ENCODE assay signal across 7 mouse cellular contexts in the genomic region with DNA sequence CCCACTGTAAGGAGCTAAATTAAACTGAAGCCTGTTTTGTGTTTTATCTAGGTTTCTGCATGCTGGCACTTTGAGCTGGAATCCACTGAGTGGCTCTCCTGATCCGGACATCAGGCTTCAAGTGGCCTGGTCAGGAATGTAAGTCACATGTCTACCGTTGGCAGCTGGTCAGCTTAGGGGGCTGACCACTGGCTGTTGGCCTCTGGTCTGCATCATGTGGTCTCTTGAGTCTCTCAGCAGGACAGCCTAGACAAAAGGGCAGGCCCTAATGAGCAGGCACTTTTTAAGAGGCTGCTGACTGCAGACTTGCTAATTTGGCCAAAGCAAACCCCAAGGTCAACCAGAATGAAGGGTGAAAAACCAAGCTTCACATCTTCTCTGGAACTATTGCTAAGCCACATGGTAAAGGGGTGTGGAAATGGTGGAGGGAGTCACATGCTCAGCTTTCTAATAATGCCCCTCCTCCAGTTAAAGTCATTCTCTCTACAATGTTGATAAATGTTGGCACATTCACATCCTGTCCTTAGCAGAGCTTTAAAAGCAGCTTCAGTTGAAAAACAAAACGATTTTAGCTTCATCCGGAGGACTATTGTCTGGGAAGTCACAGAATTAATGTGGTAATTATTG.
A peak's percentile ranks its signal among the peaks of the same experiment; 100 is the strongest.
DNase-seq lines count a peak whose midpoint lies in the region; ATAC-seq and TF ChIP-seq lines count a peak whose summit lies in the region.

No protein-coding gene starts in this region.

- H3K4me2 ChIP-seq in kidney, postnatal 0 days (ENCODE audit: low read length): no peak overlapping the region
- H3K4me2 ChIP-seq in limb, embryonic 11.5 days (ENCODE audit: low read depth, severe bottlenecking): no peak overlapping the region
- H3K4me2 ChIP-seq in stomach, postnatal 0 days (replicated peaks; ENCODE audit: low read depth): no peak overlapping the region

- WGBS in kidney, postnatal 0 days: 56% methylated on average over 4 of the region's 4 CpGs
- 52% methylated on average over 4 of the region's 4 CpGs for WGBS in limb, embryonic 11.5 days
- WGBS in stomach, postnatal 0 days: 53% methylated on average over 4 of the region's 4 CpGs

- no peaks in the 10 kb centered on the region for H3K27me3 ChIP-seq in kidney, postnatal 0 days (ENCODE audit: insufficient read depth, low read length)
- H3K27me3 ChIP-seq in limb, embryonic 11.5 days (ENCODE audit: control insufficient read depth, insufficient read depth, low read length): no peaks in the 10 kb centered on the region
- no peaks in the 10 kb centered on the region for H3K27me3 ChIP-seq in stomach, postnatal 0 days (ENCODE audit: control insufficient read depth, insufficient read depth, low read length)

- TF ChIP-seq EP300 in stomach, postnatal 0 days (optimal IDR thresholded peaks at IDR 0.05): no peak

- peak; percentile 80 for ATAC-seq in kidney, postnatal 0 days (replicated peaks; ENCODE audit: low FRiP score, low read depth)
- ATAC-seq in limb, embryonic 11.5 days (ENCODE audit: insufficient number of reproducible peaks, low FRiP score, low TSS enrichment, low read depth): no peak
- no peak for ATAC-seq in stomach, postnatal 0 days (ENCODE audit: low FRiP score, low TSS enrichment)

- H3K9ac ChIP-seq in kidney, postnatal 0 days (ENCODE audit: low read depth, low read length): no peak overlapping the region
- H3K9ac ChIP-seq in limb, embryonic 11.5 days (ENCODE audit: low read length): no peak overlapping the region
- no peak overlapping the region for H3K9ac ChIP-seq in stomach, postnatal 0 days (ENCODE audit: low read length)

- 0 out of 2 replicates have a peak, but pooled peaks have one; percentile 2 for TF ChIP-seq CTCF in gastrocnemius, adult 2 months (IDR thresholded peaks at IDR 0.05)
- TF ChIP-seq CTCF in kidney, postnatal 0 days (IDR thresholded peaks at IDR 0.05; ENCODE audit: low read depth): peak; percentile 41; the same call in 1 of the 2 replicates
- TF ChIP-seq CTCF in stomach, postnatal 0 days (IDR thresholded peaks at IDR 0.05; ENCODE audit: low read depth): peak; percentile 47

- H3K4me3 ChIP-seq in gastrocnemius, adult 2 months: no peak overlapping the region
- no peak overlapping the region for H3K4me3 ChIP-seq in kidney, postnatal 0 days (replicated peaks; ENCODE audit: low read depth, low read length)
- H3K4me3 ChIP-seq in limb, embryonic 11.5 days (ENCODE audit: low read depth, low read length): no peak overlapping the region
- H3K4me3 ChIP-seq in stomach, postnatal 0 days (ENCODE audit: low read depth, low read length): no peak overlapping the region

- H3K9me3 ChIP-seq in kidney, postnatal 0 days (replicated peaks; ENCODE audit: low read length): no peaks in the 10 kb centered on the region
- no peaks in the 10 kb centered on the region for H3K9me3 ChIP-seq in limb, embryonic 11.5 days (ENCODE audit: control insufficient read depth, low read length)
- no peaks in the 10 kb centered on the region for H3K9me3 ChIP-seq in stomach, postnatal 0 days (ENCODE audit: control insufficient read depth, low read length)

- intact Hi-C loops in gastrocnemius, adult 2 months (cut with DNase I): no loop called here

- DNase-seq in ES-CJ7 (ENCODE audit: low read depth, low spot score): peak; percentile 19
- DNase-seq in adrenal gland, postnatal 36 days: peak; percentile 16 to 24
- DNase-seq in gastrocnemius, adult 2 months: peak; percentile 61
- DNase-seq in kidney, postnatal 0 days (ENCODE audit: low spot score): peak; percentile 60
- peak; percentile 31 for DNase-seq in limb, embryonic 11.5 days (ENCODE audit: low spot score)
- DNase-seq in stomach, postnatal 0 days (ENCODE audit: low spot score): peak; percentile 16
- no peak for DNase-seq in urinary bladder, postnatal 10 days (ENCODE audit: low spot score)

- no peak overlapping the region for H3K27ac ChIP-seq in gastrocnemius, adult 2 months
- H3K27ac ChIP-seq in kidney, postnatal 0 days: no peak overlapping the region
- no peak overlapping the region for H3K27ac ChIP-seq in limb, embryonic 11.5 days (replicated peaks; ENCODE audit: low read depth, low read length)
- H3K27ac ChIP-seq in stomach, postnatal 0 days (replicated peaks): no peak overlapping the region

- no peaks in the 10 kb centered on the region for H3K36me3 ChIP-seq in kidney, postnatal 0 days (ENCODE audit: insufficient read depth, low read length)
- H3K36me3 ChIP-seq in limb, embryonic 11.5 days (ENCODE audit: control insufficient read depth, insufficient read depth, low read length): no peaks in the 10 kb centered on the region
- no peaks in the 10 kb centered on the region for H3K36me3 ChIP-seq in stomach, postnatal 0 days (ENCODE audit: control insufficient read depth, insufficient read depth, low read length)

- H3K4me1 ChIP-seq in kidney, postnatal 0 days (replicated peaks; ENCODE audit: insufficient read depth, low read length): no peaks in the 10 kb centered on the region
- no peaks in the 10 kb centered on the region for H3K4me1 ChIP-seq in limb, embryonic 11.5 days (ENCODE audit: control insufficient read depth, insufficient read depth, low read length)
- H3K4me1 ChIP-seq in stomach, postnatal 0 days (replicated peaks; ENCODE audit: control insufficient read depth, insufficient read depth): no peaks in the 10 kb centered on the region
